Mouse (Mus musculus) stomach, embryonic 14.5 days (tissue): Measurements from ENCODE around the gene Pvr. TPM values are rescaled to one million over a fixed set of nuclear protein-coding genes. Genes with fewer than 3 reads are reported as not detected.

ENCODE experiments used
- ATAC-seq: fragments of 200-750 bp; cut with Nextera tagmentation; 2 replicates; pipeline ENCODE4 v1.8.0; 2017; ENCODE audit warnings: low read depth, moderate TSS enrichment; ENCODE audit not compliant: insufficient number of reproducible peaks, insufficient read depth, low FRiP score
- H3K27ac ChIP-seq: fragments of 300-500 bp; sonication (generic); 2 replicates; pipeline ENCODE4 v1.5.1; 2014; ENCODE audit warnings: mild to moderate bottlenecking, low read length, moderate library complexity, mixed read lengths
- H3K27me3 ChIP-seq: fragments of 300-500 bp; sonication (generic); 2 replicates; pipeline ENCODE4 v1.6.1; 2014; ENCODE audit warnings: low read length, control low read depth, mixed read lengths; ENCODE audit not compliant: control insufficient read depth, insufficient read depth
- H3K36me3 ChIP-seq: fragments of 300-500 bp; sonication (generic); 2 replicates; pipeline ENCODE4 v1.6.1; 2014; ENCODE audit warnings: mild to moderate bottlenecking, control low read depth, low read length, moderate library complexity, mixed read lengths; ENCODE audit not compliant: control insufficient read depth, insufficient read depth
- H3K4me1 ChIP-seq: fragments of 300-500 bp; sonication (generic); 2 replicates; pipeline ENCODE4 v1.6.1; 2014; ENCODE audit warnings: low read length, control low read depth, mixed read lengths; ENCODE audit not compliant: control insufficient read depth, insufficient read depth
- H3K4me2 ChIP-seq: fragments of 300-500 bp; sonication (generic); replicated peaks from 2 replicates; pipeline ENCODE4 v1.6.1; 2014; ENCODE audit warnings: low read depth, low read length, control low read depth
- H3K4me3 ChIP-seq: fragments of 300-500 bp; sonication (generic); 2 replicates; pipeline ENCODE4 v1.5.1; 2014; ENCODE audit warnings: low read depth, low read length, control low read depth
- H3K9ac ChIP-seq: fragments of 300-500 bp; sonication (generic); replicated peaks from 2 replicates; pipeline ENCODE4 v1.6.1; 2014; ENCODE audit warnings: low read depth, mild to moderate bottlenecking, control low read depth, low read length, moderate library complexity, mixed read lengths
- H3K9me3 ChIP-seq: fragments of 300-500 bp; sonication (generic); 2 replicates; pipeline ENCODE4 v1.6.1; 2016; ENCODE audit warnings: low read depth, low read length, control low read depth; ENCODE audit not compliant: control insufficient read depth
- WGBS: fragments of 180-500 bp; shearing (Covaris S2); extraction: QIAGEN DNeasy Blood & Tissue Kit; methylation state at CpG from one replicate; pipeline ENCODE4 v1.1.7; 2014; 5-methylcytosine and 5-hydroxymethylcytosine counted together
- polyA plus RNA-seq: library from polyadenylated mRNA; unstranded; fragments of >200 nt; fragmentation: Nextera tagmentation; extraction: Ambion mirVana; gene quantifications from 2 replicates; pipeline ENCODE4 v1.2.1, GENCODE M21; 2014

Pvr gene
- polyA plus RNA-seq = 10.4 and 11.7 TPM in 2 replicates

GRCm38 (mm10) chr7:19920506-19921261 lies at the start of gene Pvr:
Gene Pvr, minus strand, starts transcription at chr7:19921160.
- Histone ChIP-seq H3K36me3 (peaks cover 14% of the 10 kb centered on the region), H3K27ac (peak within 1 kb of the TSS; percentile 82), H3K4me2 (peak within 1 kb of the TSS; percentile 46), H3K27me3 (no peaks in the 10 kb centered on the region), H3K4me1 (0 out of 2 replicates have a peak, but pooled peaks cover 2% of the 10 kb centered on the region), H3K9ac (peak within 1 kb of the TSS; percentile 61), H3K4me3 (peak within 1 kb of the TSS; percentile 71), H3K9me3 (no peaks in the 10 kb centered on the region)
- peak; percentile 89 for ATAC-seq
- 1% methylated on average over 60 of the region's 60 CpGs for WGBS

GRCm38 (mm10) chr7:19970196-19970595 lies 49.2 kb upstream of the Pvr start:
- no peaks in the 10 kb centered on the region for H3K4me1 ChIP-seq
- no peak overlapping the region for H3K27ac ChIP-seq
- H3K4me3 ChIP-seq = no peak overlapping the region
- H3K9me3 ChIP-seq = peaks cover 10% of the 10 kb centered on the region; the same call in 1 of the 2 replicates
- WGBS = 96% methylated on average over 8 of the region's 8 CpGs
- no peak overlapping the region for H3K9ac ChIP-seq
- no peak overlapping the region for H3K4me2 ChIP-seq
- no peaks in the 10 kb centered on the region for H3K27me3 ChIP-seq
- no peak for ATAC-seq
- H3K36me3 ChIP-seq = no peaks in the 10 kb centered on the region

- H3K4me1 ChIP-seq = no peaks in the 10 kb centered on the region
- no peak overlapping the region for H3K4me2 ChIP-seq
- WGBS = 92% methylated on average over 4 of the region's 4 CpGs
- H3K36me3 ChIP-seq = no peaks in the 10 kb centered on the region
- no peak overlapping the region for H3K27ac ChIP-seq
- no peak for ATAC-seq
- no peak overlapping the region for H3K4me3 ChIP-seq
- peaks cover 10% of the 10 kb centered on the region; the same call in 1 of the 2 replicates for H3K9me3 ChIP-seq
- H3K9ac ChIP-seq = no peak overlapping the region
- H3K27me3 ChIP-seq = no peaks in the 10 kb centered on the region
These were observed 48.7 kb upstream of the Pvr start for GRCm38 (mm10) chr7:19969541-19970090.

GRCm38 (mm10) chr7:19969106-19969505 lies 48.1 kb upstream of the Pvr start:
- no peaks in the 10 kb centered on the region for H3K4me1 ChIP-seq
- no peaks in the 10 kb centered on the region for H3K27me3 ChIP-seq
- ATAC-seq = no peak
- H3K4me3 ChIP-seq = no peak overlapping the region
- 72% methylated on average over 3 of the region's 3 CpGs for WGBS
- no peak overlapping the region for H3K9ac ChIP-seq
- H3K27ac ChIP-seq = no peak overlapping the region
- no peaks in the 10 kb centered on the region for H3K36me3 ChIP-seq
- peaks cover 10% of the 10 kb centered on the region; the same call in 1 of the 2 replicates for H3K9me3 ChIP-seq
- no peak overlapping the region for H3K4me2 ChIP-seq

GRCm38 (mm10) chr7:19964985-19965579 lies 44.1 kb upstream of the Pvr start, which contains the start of gene Ceacam20:
Gene Ceacam20, plus strand, starts transcription at chr7:19965412.
- no peaks in the 10 kb centered on the region for H3K36me3 ChIP-seq
- no peak within 1 kb of the TSS for H3K4me2 ChIP-seq
- no peak for ATAC-seq
- no peaks in the 10 kb centered on the region for H3K4me1 ChIP-seq
- H3K9ac ChIP-seq = no peak within 1 kb of the TSS
- H3K27me3 ChIP-seq = no peaks in the 10 kb centered on the region
- 72% methylated on average over 7 of the region's 7 CpGs for WGBS
- H3K4me3 ChIP-seq = no peak within 1 kb of the TSS
- 0 out of 2 replicates have a peak, but pooled peaks cover 7% of the 10 kb centered on the region for H3K9me3 ChIP-seq
- no peak within 1 kb of the TSS for H3K27ac ChIP-seq

- Histone ChIP-seq H3K36me3 (no peaks in the 10 kb centered on the region), H3K4me3 (no peak overlapping the region), H3K27me3 (no peaks in the 10 kb centered on the region), H3K4me2 (no peak overlapping the region), H3K4me1 (no peaks in the 10 kb centered on the region), H3K27ac (no peak overlapping the region), H3K9ac (no peak overlapping the region), H3K9me3 (no peaks in the 10 kb centered on the region)
- ATAC-seq = no peak
- WGBS = 75% methylated on average over 1 of the region's 1 CpGs
These were observed 41.5 kb upstream of the Pvr start for GRCm38 (mm10) chr7:19962423-19962822.

- ATAC-seq = no peak; the same call in 1 of the 2 replicates
- WGBS = 3% methylated on average over 7 of the region's 7 CpGs
- H3K36me3 ChIP-seq = no peaks in the 10 kb centered on the region
- no peaks in the 10 kb centered on the region for H3K9me3 ChIP-seq
- no peaks in the 10 kb centered on the region for H3K27me3 ChIP-seq
- no peak overlapping the region for H3K9ac ChIP-seq
- H3K4me1 ChIP-seq = no peaks in the 10 kb centered on the region
- H3K4me3 ChIP-seq = no peak overlapping the region
- no peak overlapping the region for H3K27ac ChIP-seq
- no peak overlapping the region for H3K4me2 ChIP-seq
These were observed 35.4 kb upstream of the Pvr start for GRCm38 (mm10) chr7:19956341-19956781.

- H3K4me1 ChIP-seq = no peaks in the 10 kb centered on the region
- no peak overlapping the region for H3K27ac ChIP-seq
- ATAC-seq = no peak
- no peaks in the 10 kb centered on the region for H3K36me3 ChIP-seq
- H3K27me3 ChIP-seq = no peaks in the 10 kb centered on the region
- H3K4me3 ChIP-seq = no peak overlapping the region
- H3K9me3 ChIP-seq = no peaks in the 10 kb centered on the region
- H3K4me2 ChIP-seq = no peak overlapping the region
- no peak overlapping the region for H3K9ac ChIP-seq
- 62% methylated on average over 4 of the region's 4 CpGs for WGBS
These were observed 34.9 kb upstream of the Pvr start for GRCm38 (mm10) chr7:19955861-19956260.
